Mouse (Mus musculus): Measurements from ENCODE around the gene Fam160a2.

DNA sequence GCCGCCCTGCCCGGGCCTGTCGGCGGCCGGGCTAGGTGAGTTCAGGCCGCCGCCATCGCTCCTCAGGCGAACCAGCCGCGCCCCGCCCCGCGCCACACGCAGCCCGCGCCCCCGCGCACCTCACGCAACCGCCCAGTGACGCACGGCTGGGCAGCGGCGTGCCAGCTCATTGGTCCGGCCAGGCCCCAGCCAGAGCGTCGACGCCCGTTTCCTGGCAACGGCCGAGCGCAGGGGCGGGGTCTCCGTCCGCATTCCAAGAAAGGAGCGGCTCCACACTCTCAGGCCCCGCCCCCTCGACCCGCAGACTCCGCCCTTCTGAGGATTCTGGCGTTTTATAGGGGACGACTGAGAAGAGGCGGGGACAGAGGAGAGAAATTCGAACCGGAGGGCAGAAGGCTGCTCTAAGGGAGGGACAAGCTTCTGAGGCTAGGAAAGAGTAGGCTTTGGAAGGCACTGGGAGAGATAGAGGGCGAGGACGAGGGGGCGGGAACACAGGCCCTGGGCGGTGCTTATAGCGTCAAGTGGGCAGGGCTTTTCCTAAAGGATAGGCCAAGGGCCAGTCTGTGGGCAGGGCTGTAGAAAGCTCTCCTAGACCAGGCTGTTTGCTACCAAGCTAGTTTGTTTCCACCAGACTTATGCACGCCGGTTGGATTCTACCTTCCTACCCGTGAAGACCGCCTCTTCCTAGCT is at the start of gene Fam160a2:
- TF ChIP-seq CTCF (IDR thresholded peaks at IDR 0.05; ENCODE audit: low read depth, low read length) (no peak), TAL1 (conservative IDR thresholded peaks at IDR 0.05; ENCODE audit: low read depth, low read length) (no peak), GATA1 (IDR thresholded peaks at IDR 0.05; ENCODE audit: borderline replicate concordance, low read length) (no peak), POLR2AphosphoS5 (IDR thresholded peaks at IDR 0.05; ENCODE audit: insufficient replicate concordance, low read depth, low read length) (no peak), GATA2 (IDR thresholded peaks at IDR 0.05; ENCODE audit: borderline replicate concordance, low read depth, low read length) (no peak)

All from G1E (cell line).